Mouse (Mus musculus) naive thymus-derived CD4-positive, alpha-beta T cell, adult 2 months (primary cell): Measurements from ENCODE around the gene Mrpl24.

Experiments
- DNase-seq: peaks from one replicate; pipeline ENCODE4 v3.0.0-alpha.2; 2011; ENCODE audit warnings: low read depth

Mrpl24 gene

DNA sequence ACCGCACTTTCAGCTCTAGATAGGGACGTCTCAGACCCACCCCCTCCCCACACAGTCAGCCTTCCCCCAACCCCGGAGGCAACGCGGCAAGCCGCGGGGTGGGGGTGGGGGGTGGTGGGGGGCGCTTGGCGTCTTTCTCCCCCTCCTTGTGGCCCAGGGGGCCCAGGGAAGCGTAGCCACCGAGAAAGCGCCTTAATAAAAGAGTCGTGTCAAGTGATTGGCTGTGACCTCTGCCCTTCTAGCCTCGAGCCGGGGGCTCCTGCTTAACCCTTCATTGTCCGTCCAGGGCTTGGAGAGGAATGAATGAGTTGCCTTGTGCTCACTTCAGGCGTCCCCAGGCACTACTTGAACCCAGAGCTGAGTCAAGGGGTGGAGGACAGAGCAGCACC lies 28.5 kb downstream of the Mrpl24 start:
- DNase-seq = no peak

DNA sequence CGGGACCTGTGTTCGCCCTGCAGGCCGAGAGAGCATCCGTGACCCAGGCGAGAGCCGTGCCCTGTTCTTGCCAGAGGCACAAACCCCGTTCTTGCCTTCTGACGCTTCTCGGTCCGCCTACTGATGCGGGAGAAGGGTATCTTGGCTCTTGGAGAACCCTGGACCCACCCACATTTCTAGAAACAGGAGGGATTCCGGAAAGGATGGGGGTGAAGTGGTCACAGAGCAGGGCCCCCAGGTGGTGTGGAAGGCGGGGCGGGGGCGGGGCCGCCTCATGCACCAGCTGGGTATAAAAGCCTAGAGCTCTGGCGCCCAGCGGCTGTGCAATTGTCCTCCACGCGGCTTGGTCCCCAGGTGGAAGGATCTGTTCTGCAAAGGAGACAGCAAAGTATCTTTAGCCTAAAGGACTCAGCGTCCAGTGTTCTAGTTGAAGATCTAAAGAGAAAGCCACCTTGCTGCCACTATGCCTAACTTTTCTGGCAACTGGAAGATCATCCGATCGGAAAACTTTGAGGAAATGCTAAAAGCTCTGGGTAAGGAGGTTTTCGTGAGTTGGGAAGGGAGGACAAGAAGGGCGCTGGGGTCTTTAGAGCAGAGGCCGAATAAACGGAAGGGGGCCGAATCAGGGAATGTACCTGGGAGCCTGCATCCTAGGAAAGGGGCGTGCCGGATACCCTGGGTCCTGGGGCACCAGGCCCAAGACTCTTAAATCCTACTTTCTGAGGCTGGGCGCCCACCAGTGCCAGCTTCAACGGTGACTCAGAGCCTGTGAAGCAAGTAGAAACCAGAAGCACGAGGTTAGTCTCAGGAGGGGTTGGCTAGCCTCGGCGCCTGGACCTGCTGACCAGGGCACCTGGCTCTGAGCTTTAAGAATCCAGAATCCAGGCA lies 29.3 kb downstream of the Mrpl24 start, which contains the start of gene Crabp2:
Gene Crabp2, plus strand, starts transcription at position 289 of the 888 bp plus-strand sequence.
- DNase-seq = peak; percentile 39

- no peak for DNase-seq
Measured at GRCm38 (mm10) chr3:87949266-87949954, 30.1 kb downstream of the Mrpl24 start.

- no peak for DNase-seq
Measured at GRCm38 (mm10) chr3:87949955-87950515, 30.7 kb downstream of the Mrpl24 start.

GRCm38 (mm10) chr3:87951946-87952345 lies 32.6 kb downstream of the Mrpl24 start:
- DNase-seq = no peak

DNA sequence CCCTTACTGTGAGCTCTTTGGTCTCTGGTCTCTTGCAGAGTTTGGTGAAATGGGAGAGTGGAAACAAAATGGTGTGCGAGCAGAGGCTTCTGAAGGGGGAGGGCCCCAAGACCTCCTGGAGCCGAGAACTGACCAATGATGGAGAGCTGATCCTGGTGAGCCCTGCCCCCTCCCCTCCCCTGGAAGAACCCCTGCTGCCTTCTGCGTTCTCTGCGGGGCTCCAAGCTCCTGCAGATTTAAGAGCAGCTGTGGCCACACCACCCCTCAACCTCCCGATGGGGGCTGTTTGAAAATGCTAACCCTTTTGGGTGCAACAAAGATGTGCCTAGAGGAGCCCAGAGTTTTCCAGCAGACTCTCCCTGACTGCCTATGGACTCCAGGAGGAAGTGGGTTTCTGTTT lies 33.1 kb downstream of the Mrpl24 start:
- DNase-seq = no peak

DNA sequence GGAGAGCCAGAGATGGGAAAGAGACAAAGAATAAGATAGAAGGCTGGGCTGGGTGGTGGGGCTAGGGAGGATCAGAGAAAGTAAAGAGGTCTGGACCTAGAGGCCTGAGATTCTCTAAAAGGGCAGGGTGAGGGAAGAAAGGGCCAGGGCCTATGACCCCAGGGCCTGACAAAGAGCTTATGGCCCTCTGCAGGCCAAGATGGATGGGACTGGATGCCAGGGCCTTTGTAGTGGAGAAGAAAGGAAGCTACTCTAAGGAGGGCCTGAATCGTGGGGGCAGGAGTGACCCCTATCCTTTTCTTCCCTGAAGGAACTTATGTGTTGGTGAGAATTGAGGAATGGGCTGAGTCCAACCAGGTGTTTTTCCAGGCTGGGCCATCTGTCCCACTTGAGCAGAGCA lies 38.8 kb downstream of the Mrpl24 start:
- DNase-seq = no peak

DNA sequence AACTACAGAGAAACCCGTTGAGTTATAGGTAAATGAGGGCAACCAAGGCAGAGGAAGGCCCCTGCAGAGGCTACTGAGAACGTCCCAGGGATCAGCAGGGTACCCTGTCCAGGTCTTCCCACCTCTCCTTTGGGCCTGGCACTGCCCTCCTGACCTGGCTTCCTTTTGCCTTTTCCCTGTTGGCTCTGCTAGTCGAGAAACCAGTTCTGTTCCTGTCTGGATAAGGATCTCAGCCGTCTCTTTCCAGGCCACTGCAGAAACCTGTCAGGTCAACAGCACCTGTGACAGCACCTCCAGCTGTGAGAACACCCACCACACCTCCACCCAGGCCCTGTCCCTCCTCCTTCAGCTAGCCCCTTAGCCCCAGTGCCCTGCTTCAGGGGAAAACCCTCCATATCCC lies 39.2 kb downstream of the Mrpl24 start:
- no peak for DNase-seq

GRCm38 (mm10) chr3:87958967-87959366 lies 39.7 kb downstream of the Mrpl24 start:
- DNase-seq = no peak

DNA sequence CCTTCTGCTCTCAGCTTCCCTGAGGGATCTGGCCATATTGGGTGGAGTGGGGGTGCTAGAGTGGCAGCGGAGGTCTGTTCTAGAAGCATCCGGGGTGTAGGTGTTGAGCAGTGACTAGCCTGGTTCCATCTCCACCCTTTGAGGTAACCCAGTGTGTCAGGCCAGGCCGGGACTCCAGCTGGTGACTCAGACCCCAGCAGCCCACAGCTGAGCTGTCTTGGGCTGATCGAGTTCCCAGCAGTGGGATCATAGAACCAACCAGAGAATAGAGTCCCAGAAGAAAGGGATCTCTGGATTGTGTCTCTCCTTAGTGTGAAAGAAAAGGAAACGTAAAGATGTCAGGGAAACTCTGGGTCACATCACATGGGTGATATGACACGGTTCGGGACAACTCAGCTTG lies 40.1 kb downstream of the Mrpl24 start:
- DNase-seq = no peak

- DNase-seq = no peak
Measured at GRCm38 (mm10) chr3:87960191-87960585, 40.9 kb downstream of the Mrpl24 start.

GRCm38 (mm10) chr3:87960586-87961191 lies 41.4 kb downstream of the Mrpl24 start:
- DNase-seq = peak; percentile 80

DNA sequence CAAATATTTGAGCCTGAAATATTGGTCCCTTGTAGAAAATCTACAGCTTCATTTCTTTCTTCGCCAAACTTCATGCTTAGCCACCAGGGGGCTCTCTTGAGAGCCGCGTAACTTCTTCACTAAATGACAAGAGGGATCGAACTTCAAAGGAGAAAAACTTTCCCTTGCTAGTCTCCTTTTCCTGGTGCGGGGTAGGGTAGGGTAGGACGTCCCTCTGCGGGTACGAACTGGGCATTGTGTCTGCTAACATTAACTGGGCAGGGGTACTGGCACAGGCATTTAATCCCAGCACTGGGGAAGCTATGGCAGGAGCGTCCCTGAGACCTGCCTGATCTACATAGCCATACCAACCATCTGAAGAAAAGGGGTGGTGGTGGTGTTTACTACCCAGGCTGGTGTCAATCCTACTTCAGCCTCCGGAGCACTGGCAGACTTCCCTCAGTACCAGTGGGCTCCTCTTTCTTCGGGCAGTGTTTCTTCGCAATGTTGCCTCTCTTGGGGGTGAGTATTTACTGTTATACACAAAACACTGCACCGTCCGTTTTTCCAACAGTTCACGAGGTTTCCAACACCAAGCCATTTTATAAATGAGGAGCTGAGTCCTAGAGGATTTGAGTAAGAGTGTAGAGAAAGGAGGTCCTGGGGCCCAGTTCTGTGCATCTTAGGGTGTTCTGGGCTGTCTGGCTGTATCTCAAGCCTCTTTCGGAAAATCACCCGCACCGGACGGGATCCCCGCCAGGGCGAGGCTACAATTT lies 51.1 kb downstream of the Mrpl24 start:
- peak; percentile 85 for DNase-seq

DNA sequence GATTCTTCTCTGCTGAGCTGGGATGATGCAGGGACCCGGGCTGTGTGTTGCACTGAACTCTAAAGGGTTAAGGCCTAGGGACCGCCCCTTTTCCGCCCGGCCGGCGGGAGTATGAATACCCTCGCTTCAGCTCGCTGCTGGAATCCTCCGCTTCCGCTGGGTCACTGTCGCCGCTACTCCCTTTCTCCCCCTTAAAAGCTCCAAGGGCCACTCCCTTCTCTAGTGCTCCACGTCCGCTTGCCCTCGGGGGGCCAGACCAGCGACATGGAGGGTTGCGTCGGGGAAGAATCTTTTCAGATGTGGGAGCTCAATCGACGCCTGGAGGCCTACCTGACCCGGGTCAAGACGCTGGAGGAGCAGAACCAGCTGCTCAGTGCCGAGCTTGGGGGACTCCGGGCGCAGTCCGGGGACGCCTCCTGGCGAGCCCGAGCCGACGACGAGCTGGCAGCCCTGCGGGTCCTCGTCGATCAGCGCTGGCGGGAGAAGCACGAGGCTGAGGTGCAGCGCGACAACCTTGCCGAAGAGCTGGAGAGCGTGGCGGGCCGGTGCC lies 51.7 kb downstream of the Mrpl24 start, which contains the start of gene Nes:
Gene Nes, plus strand, starts transcription at position 140 of the 550 bp plus-strand sequence.
- peak; percentile 45 for DNase-seq

DNA sequence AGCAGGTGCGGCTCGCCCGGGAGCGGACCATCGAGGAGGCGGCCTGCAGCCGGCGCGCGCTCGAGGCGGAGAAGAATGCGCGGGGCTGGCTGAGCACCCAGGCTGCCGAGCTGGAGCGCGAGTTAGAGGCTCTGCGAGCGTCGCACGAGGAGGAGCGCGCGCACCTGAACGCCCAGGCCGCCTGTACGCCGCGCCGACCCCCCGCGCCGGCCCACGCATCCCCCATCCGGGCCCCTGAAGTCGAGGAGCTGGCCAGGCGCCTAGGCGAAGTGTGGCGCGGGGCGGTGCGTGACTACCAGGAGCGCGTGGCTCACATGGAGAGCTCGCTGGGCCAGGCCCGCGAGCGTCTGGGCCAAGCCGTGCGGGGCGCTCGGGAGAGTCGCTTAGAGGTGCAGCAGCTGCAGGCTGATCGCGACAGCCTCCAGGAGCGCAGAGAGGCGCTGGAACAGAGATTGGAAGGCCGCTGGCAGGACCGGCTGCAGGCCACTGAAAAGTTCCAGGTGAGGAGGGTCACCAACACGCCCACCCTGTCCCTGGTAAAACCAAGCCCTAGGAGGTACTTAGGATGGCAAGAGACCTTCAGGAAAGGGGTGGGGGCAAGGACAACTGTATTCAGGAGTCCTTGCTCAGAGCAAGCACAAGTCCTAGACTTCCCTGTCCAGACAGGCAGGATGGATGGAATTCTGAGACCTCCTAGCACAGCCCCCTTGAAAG lies 52.3 kb downstream of the Mrpl24 start:
- no peak for DNase-seq

DNA sequence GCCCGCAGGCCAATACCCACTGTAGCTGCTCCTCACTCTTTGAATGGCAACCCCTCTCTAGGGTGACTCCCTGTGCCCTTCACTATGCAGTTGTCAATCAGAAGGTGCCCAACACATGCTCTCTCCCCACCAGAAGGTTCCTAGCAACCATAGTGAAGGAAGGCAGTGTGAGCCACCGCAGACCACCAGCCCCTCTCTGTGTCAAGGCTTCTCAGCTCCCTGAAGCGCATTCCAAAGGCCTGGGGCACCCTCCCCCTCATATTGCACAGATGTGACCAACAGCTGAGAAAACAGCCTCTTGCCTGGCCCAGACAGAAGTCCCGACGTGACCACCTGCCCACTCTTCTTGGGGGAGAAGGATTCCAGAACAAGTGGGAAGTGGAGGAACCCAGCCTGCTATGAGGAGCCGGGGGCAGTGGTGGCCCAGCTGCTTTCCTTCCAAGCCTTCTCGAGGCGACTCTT lies 52.9 kb downstream of the Mrpl24 start:
- no peak for DNase-seq

- DNase-seq = no peak
Measured at GRCm38 (mm10) chr3:87972776-87973175, 53.5 kb downstream of the Mrpl24 start.
